Mouse (Mus musculus) megakaryocyte progenitor cell, adult 5-6 weeks (primary cell): Measurements from ENCODE around the gene Zfp91. TPM values are rescaled to one million over a fixed set of nuclear protein-coding genes. Genes with fewer than 3 reads are reported as not detected.

Source experiments
- ATAC-seq: replicated peaks from 2 replicates; pipeline ENCODE4 v1.8.0; 2016; ENCODE audit warnings: mild to moderate bottlenecking, moderate TSS enrichment, inconsistent platforms; ENCODE audit not compliant: poor library complexity
- total RNA-seq, 2 experiments: library from RNA; stranded (forward) in 1 of 2; stranded (reverse) in 1 of 2; fragments of 157-497, 149-512 nt in 1 of 2; fragments of 200-1000 nt in 1 of 2; gene quantifications; 2 replicates each; pipeline versions ENCODE4 v1.2.3 to v1.2.4; 2015 to 2017

The Zfp91 gene
- total RNA-seq (2015) (70.4 and 79.9 TPM in 2 replicates), total RNA-seq (2017) (85.2 and 92.8 TPM in 2 replicates)

- peak; percentile 67 for ATAC-seq
Measured at GRCm38 (mm10) chr19:12795511-12796327, at the start of gene Zfp91, which contains the start of gene Lpxn. Zfp91 (minus strand) TSS chr19:12796126. Lpxn (plus strand) TSS chr19:12796193.

- no peak for ATAC-seq
Measured at GRCm38 (mm10) chr19:12838507-12838906, 42.6 kb upstream of the Zfp91 start.

- peak; percentile 98 for ATAC-seq
Measured at GRCm38 (mm10) chr19:12833625-12834024, 37.7 kb upstream of the Zfp91 start.

DNA sequence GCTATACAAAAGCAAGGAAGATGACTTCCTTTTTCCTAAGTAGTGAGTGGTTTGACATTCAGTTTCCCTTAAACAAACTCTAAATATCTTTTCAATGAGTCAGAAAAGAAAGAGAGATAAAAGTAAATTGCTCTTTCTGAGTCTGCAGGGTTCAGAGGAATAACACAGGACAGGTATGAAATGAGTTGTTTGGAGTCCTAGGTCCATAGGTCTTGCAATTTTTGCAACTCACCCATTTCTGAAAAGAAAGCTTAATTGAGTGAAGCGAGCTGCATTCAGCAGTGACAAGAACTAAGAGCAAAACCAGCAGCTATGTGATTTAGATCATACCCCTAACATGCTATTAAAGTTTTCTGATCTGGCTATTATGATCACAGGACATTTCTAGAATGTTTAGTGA, 35.6 kb upstream of the Zfp91 start:
- ATAC-seq: no peak

DNA sequence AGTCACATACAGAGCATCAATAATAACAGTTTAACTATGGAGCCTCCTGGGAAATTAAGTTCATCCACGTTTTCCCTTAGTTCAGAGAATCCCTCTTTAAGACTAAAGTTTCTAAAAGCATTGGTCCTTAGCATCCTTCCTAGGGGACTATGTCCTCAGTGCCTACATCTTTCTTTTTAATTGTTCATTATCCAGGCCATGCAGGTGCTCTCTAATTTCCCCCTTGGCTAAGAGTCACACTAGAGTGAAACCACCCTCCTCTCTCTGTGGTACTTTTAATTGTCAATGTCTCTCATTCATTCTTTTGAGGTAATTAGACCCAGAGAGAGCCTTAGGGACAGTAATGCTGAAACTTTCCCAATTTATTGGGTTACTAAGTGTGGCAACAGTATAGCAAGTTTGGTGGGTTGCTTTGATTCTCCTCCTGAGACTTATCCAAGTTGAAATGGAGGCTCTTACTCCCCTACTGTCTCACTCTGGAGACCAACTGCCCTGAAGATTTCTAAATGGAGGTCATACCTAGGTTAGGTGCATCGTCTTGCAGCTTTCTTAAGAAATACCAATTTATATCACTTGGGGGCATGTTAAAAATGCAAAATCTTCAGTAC, 35.0 kb upstream of the Zfp91 start:
- no peak for ATAC-seq

- peak; percentile 68 for ATAC-seq
Measured at GRCm38 (mm10) chr19:12824549-12824948, 28.6 kb upstream of the Zfp91 start.

DNA sequence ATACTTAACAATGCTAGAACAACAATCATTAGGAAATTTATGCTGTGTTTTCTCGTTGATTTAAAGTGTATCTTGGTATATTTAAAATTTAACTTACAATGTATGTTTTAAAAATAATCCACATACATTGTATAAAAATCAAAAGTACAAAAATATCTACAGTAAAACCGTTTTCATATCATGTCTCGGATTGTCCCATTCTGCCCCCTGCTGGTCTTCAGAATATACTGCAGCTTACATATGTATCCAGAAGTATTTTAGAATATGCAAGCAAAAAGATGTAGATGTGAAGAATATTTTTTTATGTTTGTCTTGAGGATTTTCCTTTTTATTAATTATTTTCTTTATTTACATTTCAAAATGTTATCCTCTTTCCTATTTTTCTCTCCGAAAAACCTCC, 24.5 kb upstream of the Zfp91 start:
- peak; percentile 73 for ATAC-seq

DNA sequence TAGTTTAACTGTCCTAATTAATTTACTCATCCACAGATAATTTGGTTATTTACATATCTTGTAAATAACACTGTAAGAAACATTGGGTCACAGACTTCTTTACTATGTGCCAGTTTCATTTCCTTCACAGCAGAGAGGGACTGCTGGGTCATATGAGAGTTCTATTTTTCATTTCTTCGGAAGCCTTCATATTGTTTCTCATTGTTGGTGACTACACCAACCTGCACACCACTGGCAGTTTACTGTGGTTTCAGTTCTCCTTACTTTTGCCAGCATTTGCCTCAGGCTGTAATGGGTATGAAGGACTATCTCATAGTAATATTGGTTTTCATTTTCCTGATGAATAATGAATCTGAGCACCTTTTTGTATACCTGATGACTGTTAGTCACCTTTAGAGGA, 22.6 kb upstream of the Zfp91 start:
- peak; percentile 72 for ATAC-seq

- no peak for ATAC-seq
Measured at GRCm38 (mm10) chr19:12813883-12814282, 18.0 kb upstream of the Zfp91 start.

DNA sequence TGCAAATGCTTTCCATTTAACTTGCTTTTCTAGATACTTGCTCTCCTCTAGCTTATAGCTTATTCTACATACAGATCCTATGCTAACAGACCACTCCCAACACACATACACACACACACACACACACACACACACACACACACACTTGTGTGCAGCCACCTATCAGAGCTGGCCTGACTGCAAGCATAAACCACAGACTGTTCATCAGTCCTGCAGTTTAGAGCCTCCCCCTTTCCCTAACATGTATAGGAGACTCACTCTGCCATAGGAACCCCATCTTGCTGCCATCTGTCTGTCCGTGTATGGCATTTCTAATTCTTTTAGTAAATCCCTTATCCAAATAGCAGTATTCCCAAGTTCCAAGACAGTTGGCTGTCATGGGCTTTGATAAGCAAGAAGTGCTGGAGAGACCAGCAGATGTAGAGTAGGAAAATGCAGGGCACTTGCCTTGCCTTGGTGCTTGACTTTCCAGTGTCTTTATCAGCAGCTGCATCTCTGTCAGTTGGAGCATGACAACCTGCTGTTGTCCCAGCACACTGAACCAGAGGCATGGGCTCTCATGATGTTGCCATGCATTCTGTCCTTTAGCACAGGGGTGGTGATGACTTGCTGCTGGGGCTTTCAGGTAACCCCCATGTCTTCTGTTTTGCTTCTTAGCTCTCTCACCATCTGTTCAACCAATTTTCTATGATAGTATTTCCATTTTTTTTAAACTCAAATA, 16.9 kb upstream of the Zfp91 start:
- peak; percentile 76 for ATAC-seq

DNA sequence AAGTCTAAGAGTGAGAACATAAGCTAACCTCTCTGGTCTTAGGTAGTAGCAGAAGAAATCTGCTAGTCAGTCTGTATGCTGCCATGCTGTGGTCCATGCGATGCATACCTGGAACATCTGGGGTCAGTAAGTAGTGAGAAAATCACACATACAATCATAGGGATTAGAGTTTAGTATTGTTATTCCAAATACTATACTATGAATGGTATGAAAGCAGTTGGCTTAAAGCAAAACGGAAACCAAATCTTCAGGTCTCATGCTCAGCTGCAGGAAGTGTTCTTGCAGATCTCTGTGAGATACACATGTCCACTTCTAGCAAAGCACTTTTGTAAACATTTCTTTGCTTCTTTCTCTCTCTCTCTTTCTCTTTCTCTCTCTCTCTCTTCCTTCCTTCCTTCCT, 10.3 kb upstream of the Zfp91 start:
- ATAC-seq: 0 out of 2 replicates have a peak, but pooled peaks have one; percentile 14

GRCm38 (mm10) chr19:12805730-12806129, 9.8 kb upstream of the Zfp91 start:
- peak; percentile 59 for ATAC-seq

DNA sequence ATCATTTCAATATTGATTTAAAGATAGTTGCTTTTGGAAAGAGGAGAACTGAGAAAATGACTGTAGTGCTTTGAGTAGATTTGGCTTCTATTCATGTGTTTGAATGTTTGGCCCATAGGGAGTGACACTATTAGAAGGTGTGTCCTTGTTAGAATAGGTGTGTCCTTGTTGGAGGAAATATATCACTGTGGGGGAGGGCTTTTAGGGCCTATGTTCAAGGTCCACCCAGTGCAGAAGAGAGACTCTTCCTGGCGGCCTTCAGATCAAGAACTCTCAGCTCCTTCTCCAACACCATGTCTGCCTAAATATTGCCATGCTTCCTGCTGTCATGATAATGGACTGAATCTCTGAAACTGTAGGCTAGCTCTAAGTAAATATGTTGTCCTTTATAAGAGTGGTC, 8.3 kb upstream of the Zfp91 start:
- ATAC-seq: no peak

GRCm38 (mm10) chr19:12802830-12803229, 6.9 kb upstream of the Zfp91 start:
- no peak for ATAC-seq

DNA sequence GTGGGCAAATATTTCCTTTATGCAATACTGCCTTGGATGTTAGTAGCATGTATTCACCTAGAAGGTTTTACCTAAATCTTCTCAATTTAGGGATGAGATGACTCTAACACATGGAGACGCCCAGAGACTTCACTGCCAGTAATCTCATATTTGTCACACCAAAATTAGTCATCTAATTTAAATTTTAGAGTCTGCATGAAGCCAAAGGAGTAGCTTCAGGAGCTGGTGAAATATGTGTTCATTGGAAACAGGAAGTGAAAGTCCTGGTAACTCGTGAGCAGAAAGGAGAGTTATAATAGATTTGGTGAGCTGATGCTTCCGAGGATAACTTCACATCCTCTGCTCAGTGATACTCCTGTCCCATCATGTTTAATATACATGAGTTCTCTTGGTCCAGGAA, 5.1 kb upstream of the Zfp91 start:
- peak; percentile 27 for ATAC-seq

GRCm38 (mm10) chr19:12800621-12801020, 4.7 kb upstream of the Zfp91 start:
- ATAC-seq: no peak

DNA sequence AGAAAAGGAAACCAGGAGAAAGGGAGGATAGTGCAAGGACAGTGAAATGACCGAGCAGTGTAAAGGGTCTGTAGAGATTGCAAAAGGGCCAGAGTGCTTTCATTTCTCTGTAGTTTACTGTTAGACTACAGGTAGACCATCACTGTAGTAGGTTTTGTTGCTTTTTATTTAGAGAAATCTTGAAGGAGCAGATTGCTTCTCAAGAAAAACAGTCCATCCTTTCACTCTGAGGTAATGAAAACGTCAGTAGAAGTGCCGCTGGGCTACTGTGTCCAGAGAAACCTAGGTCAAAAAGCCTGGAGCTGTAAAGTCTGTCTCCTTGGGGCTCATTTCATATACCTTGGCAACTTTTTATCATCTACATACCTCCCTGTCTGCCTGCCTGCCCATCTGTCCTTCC, 3.2 kb upstream of the Zfp91 start:
- ATAC-seq: no peak

DNA sequence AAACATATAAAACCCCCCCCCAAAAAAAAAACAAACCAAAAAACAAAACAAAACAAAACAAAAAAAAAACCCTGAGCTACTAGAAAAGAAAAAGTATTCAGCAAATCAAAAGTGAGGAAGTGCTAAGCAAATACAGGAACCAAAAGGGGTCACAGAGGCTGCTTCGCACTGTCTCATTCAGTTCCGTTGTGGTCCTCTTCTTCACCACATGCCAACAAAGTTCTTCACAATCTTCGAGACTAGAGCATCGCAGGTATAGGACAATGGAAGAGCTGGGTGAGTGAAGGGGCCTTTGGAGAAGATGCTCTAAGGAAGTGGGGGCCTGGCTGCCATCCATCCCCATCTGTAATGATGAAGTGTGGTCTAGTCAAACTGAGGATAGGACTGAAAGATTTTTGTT, 2.5 kb upstream of the Zfp91 start:
- ATAC-seq: no peak

DNA sequence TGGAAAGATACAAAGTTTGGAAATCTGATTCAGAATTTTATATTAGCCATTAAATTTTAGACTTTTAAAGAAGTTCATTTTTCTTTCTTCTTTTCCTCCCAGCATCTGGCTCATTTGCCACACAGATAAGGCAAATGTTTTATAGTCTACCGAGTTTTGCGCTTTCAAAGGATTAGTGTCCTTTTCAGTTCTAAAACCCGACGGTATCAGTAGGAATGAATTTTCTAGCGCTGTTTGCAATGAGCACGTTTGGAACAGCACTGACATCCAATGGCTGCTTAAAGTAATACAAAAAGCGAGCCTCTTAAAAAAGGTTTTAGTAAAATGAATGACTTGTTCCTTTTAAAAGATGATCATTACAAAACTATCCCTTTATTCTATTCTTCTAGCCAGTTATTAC, 1.1 kb upstream of the Zfp91 start:
- no peak for ATAC-seq

GRCm38 (mm10) chr19:12796328-12796931, 504 bp upstream of the Zfp91 start:
- ATAC-seq: peak; percentile 35

DNA sequence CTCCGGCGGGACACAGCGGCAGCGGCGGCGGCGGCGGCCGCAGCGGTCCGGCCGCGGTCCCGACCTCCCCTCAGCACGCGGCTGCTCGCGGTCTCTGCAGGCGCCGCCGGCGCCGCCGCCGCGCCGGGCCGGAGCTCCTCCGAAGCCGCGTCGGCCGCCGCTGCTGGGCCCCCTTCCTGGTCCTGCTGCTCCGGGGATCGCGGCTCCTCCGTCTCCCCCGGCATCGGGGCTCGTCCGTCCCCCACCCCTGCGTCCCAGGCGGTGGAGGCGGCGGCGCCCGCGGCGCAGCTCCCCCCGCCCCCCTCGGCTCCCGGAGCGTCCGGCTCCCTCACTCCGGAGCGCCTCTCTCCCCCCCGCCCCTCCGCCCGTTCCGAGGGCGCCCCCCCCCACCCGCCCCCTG, 816 bp downstream of the Zfp91 start:
- no peak for ATAC-seq
